Mouse (Mus musculus) ES-E14 (cell line): ENCODE results near the gene Ank3. TPM values are rescaled to one million over a fixed set of nuclear protein-coding genes. Genes with fewer than 3 reads are reported as not detected.

Experiments
- DNase-seq: peaks from one replicate; pipeline ENCODE4 v3.0.0-alpha.2; 2013; ENCODE audit warnings: low read depth, low spot score
- H3K27ac ChIP-seq: 2 replicates; pipeline ENCODE4 v1.5.1; 2012; ENCODE audit warnings: low read depth, mild to moderate bottlenecking, low read length, moderate library complexity, mixed read lengths; ENCODE audit not compliant: poor library complexity, insufficient read depth, severe bottlenecking
- H3K36me3 ChIP-seq: 2 replicates; pipeline ENCODE4 v1.6.1; 2012; ENCODE audit warnings: mild to moderate bottlenecking, low read length, moderate library complexity, mixed read lengths; ENCODE audit not compliant: control insufficient read depth, poor library complexity, insufficient read depth, severe bottlenecking
- H3K4me1 ChIP-seq, 2 experiments: fragments of 150-350 bp in 1 of 2; sonication (generic) in 1 of 2; 2 replicates each; pipeline ENCODE4 v1.6.1; 2012; ENCODE audit warnings: low read length in 2 of 2, mild to moderate bottlenecking in 1 of 2, mixed read lengths in 1 of 2; ENCODE audit not compliant: control insufficient read depth in 2 of 2, insufficient read depth in 2 of 2, poor library complexity in 1 of 2
- H3K4me3 ChIP-seq, 2 experiments: fragments of 150-350 bp in 1 of 2; sonication (generic) in 1 of 2; 2 replicates each; pipeline ENCODE4 v1.5.1; 2012; ENCODE audit warnings: low read length in 2 of 2, low read depth in 1 of 2, mild to moderate bottlenecking in 1 of 2, mixed read lengths in 1 of 2; ENCODE audit not compliant: insufficient read depth in 1 of 2, poor library complexity in 1 of 2, severe bottlenecking in 1 of 2
- H3K9ac ChIP-seq: 2 replicates; pipeline ENCODE4 v1.6.1; 2012; ENCODE audit warnings: low read depth, mild to moderate bottlenecking, low read length, mixed read lengths; ENCODE audit not compliant: poor library complexity, insufficient read depth, severe bottlenecking
- H3K9me3 ChIP-seq: fragments of 150-350 bp; sonication (generic); 2 replicates; pipeline ENCODE4 v1.6.1; 2012; ENCODE audit warnings: low read depth, mild to moderate bottlenecking, low read length; ENCODE audit not compliant: control insufficient read depth, insufficient read depth
- CHD2 ChIP-seq: IDR thresholded peaks from 2 replicates; pipeline ENCODE4 v1.6.1; 2014; ENCODE audit warnings: mild to moderate bottlenecking, low read depth, low read length, inconsistent platforms
- HCFC1 ChIP-seq: IDR thresholded peaks from 2 replicates; pipeline ENCODE4 v1.6.1; 2012; ENCODE audit warnings: low read length, inconsistent platforms, borderline replicate concordance; ENCODE audit not compliant: insufficient read depth
- MAFK ChIP-seq: IDR thresholded peaks from 2 replicates; pipeline ENCODE4 v1.6.1; 2014; ENCODE audit warnings: mild to moderate bottlenecking, low read depth, low read length, inconsistent platforms; ENCODE audit not compliant: insufficient read depth
- ZC3H11A ChIP-seq: IDR thresholded peaks from 2 replicates; pipeline ENCODE4 v1.6.1; 2012; ENCODE audit warnings: low read depth, mild to moderate bottlenecking, inconsistent platforms, low read length, borderline replicate concordance
- ZNF384 ChIP-seq: IDR thresholded peaks from 2 replicates; pipeline ENCODE4 v1.6.1; 2012; ENCODE audit warnings: low read depth, low read length, inconsistent platforms
- in situ Hi-C, 2 experiments: fragments of 600-800 bp; cut with MboI; formaldehyde crosslinking; loops; one replicate each; pipeline ENCODE4 v1.15.1; 2025; ENCODE audit warnings: low sequenced_read_pairs in 2 of 2, inconsistent platforms in 1 of 2; ENCODE audit not compliant: unreplicated experiment in 2 of 2
- total RNA-seq: library from RNA; depleted of rRNA; stranded (reverse); fragments of 300-350 nt; gene quantifications from 2 replicates; pipeline ENCODE4 v1.2.3, GENCODE M21; 2012

Ank3 gene
- total RNA-seq, 1 experiment = 6.5 TPM

DNA sequence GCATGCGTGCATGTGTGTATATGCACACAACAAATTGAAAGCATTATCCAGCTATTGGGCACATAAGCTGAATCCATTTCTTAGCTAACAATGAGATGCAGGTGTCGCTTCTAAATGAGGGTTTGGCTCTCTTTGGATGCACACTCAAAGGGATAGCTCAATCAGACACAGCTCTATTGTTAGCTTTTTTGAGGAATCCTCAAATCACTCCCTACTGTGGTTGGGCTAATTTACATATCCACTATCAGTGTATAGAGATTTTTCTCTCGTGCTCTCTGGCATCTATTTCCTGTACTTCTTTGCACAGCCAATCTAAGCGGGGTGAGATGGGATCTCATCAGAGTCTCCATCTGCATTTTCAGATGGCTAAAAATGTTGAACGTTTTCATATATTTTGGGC lies 93.4 kb downstream of the Ank3 start:
- in situ Hi-C loops = no loop called here
- no peak overlapping the region for H3K9ac ChIP-seq
- DNase-seq = no peak
- TF ChIP-seq CHD2 = no peak
- no peak for TF ChIP-seq ZNF384
- TF ChIP-seq ZC3H11A = no peak
- no peak for TF ChIP-seq MAFK
- no peak overlapping the region for H3K4me3 ChIP-seq
- no peaks in the 10 kb centered on the region for H3K9me3 ChIP-seq
- H3K4me1 ChIP-seq = no peaks in the 10 kb centered on the region
- no peaks in the 10 kb centered on the region for H3K36me3 ChIP-seq
- H3K27ac ChIP-seq = no peak overlapping the region

DNA sequence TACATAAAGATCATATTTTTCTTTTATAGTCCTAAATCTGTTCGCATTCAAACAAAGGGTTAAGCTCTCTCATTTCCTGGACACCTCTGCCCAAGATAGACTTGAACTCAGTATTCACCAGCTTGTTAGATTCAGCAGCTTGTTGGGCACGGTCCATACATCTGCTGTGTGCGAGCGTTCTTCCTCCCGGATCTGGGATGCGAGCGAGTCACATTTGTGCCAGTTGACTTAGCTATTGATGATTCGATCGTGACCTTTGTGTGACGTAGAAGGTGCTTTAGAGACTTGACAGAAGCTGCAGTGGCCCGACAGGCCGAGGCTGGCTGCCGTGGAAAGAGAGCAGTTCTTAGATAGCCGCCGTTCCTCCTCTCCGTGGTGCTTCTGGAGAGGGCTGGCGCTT lies 98.8 kb downstream of the Ank3 start:
- Histone ChIP-seq H3K36me3 (no peaks in the 10 kb centered on the region), H3K9me3 (no peaks in the 10 kb centered on the region), H3K4me1 (no peaks in the 10 kb centered on the region), H3K9ac (no peak overlapping the region), H3K27ac (no peak overlapping the region), H3K4me3 (no peak overlapping the region)
- in situ Hi-C loops = no loop called here
- no peak for TF ChIP-seq HCFC1
- TF ChIP-seq ZC3H11A = no peak
- no peak for TF ChIP-seq ZNF384
- no peak for TF ChIP-seq CHD2
- TF ChIP-seq MAFK = no peak
- no peak for DNase-seq

DNA sequence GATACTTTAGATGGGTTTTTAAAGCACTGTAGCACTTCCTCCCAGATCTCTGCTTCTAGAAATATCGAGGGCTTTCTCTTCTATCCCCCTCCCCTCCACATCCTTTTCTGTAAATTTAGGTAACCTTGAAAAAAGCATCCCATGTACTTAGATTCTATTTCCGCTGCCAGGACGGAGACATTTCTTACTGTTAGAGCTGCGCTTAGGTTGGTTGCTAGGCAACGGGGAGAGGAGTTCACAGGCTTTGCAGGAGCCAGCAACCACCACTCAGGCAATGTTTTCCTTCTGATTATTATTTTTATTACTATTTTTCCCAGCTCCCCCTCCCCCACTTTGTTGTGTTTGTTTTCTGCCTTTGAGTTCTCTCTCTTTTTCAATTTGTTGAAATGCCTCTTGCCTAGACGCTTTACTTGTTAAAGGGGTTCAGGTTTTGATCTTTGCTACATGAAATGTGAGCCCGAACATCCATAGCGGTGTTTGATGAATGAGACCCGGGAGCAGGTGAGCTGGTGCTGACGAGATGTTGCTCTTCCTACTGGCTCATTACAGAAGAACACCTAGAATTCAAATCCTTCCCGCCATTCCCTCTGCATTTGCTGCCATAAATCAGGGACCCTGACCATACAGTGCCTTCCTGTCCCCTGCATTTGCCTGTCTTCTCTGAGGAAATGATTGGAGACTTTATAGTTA lies 101.7 kb downstream of the Ank3 start:
- Histone ChIP-seq H3K9me3 (no peaks in the 10 kb centered on the region), H3K9ac (no peak overlapping the region), H3K4me3 (no peak overlapping the region), H3K36me3 (no peaks in the 10 kb centered on the region), H3K4me1 (no peaks in the 10 kb centered on the region), H3K27ac (no peak overlapping the region)
- in situ Hi-C loops = no loop called here
- no peak for DNase-seq
- no peak for TF ChIP-seq ZC3H11A

DNA sequence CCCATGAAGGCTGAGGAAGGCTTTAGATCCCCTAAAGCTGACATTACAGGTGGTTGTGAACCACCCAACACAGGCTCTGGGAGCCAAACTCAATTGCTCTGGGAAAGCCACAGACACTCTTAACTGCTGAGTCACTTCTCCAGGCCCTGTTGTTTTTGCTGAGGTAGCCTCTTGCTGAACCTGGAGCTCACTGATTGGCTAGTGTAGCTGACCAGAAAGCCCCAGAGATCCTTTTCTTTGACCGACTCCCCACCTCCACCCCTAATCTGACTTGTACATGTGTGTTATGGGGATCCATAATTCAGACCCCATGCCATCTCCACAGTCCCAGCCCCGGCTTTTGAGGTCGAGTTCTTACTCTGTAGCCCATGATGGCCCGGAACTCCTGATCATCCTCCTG lies 105.2 kb downstream of the Ank3 start:
- Histone ChIP-seq H3K4me1 (no peaks in the 10 kb centered on the region), H3K27ac (no peak overlapping the region), H3K36me3 (no peaks in the 10 kb centered on the region), H3K9me3 (no peaks in the 10 kb centered on the region), H3K4me3 (no peak overlapping the region), H3K9ac (no peak overlapping the region)
- DNase-seq = no peak
- TF ChIP-seq ZNF384 (no peak), MAFK (peak; percentile 62; the same call in 1 of the 2 replicates), ZC3H11A (no peak), HCFC1 (no peak), CHD2 (no peak)
- in situ Hi-C loops = no loop called here

DNA sequence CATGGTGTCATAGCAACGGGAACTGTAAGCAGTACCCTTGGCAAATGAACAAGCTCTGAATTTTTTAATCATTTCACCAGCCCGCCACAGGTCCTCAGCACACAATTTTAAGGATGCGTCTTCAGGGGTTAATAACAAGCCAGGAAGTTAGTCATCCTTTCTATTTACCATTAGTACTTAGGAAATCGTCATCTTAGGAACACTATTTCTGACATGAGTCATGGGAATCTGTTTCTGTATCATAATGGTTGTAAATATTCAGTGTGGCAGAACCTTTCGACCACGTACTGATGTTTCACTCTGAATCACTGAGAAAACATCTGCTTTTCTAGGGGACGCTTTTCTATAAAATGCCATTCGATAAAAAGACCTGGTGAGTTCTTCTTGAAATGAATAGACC lies 109.1 kb downstream of the Ank3 start:
- H3K4me1 ChIP-seq = no peaks in the 10 kb centered on the region

More for the DNA sequence above, 109.1 kb downstream of the Ank3 start:
- Histone ChIP-seq H3K4me3 (no peak overlapping the region), H3K9ac (no peak overlapping the region), H3K36me3 (no peaks in the 10 kb centered on the region), H3K9me3 (no peaks in the 10 kb centered on the region), H3K27ac (no peak overlapping the region)
- in situ Hi-C loops = no loop called here
- TF ChIP-seq ZC3H11A (no peak), CHD2 (no peak), ZNF384 (no peak), MAFK (no peak), HCFC1 (no peak)
- DNase-seq = no peak
